Mouse (Mus musculus): ENCODE measurements around the gene Mnx1.
"Not testable (repeated sequence)": the region's sequence is repeated elsewhere in the genome, so short reads cannot be mapped to it uniquely, and the experiment has no call there.

- not testable (repeated sequence) for TF ChIP-seq POLR2A (IDR thresholded peaks at IDR 0.05; ENCODE audit: low read depth, low read length); CTCF (IDR thresholded peaks at IDR 0.05; ENCODE audit: extremely low read depth, insufficient read depth, insufficient read length, insufficient replicate concordance)
Measured at GRCm38 (mm10) chr5:29436728-29437127, 41.5 kb downstream of the Mnx1 start.
